Mouse (Mus musculus): ENCODE measurements around the gene Apof.

DNA sequence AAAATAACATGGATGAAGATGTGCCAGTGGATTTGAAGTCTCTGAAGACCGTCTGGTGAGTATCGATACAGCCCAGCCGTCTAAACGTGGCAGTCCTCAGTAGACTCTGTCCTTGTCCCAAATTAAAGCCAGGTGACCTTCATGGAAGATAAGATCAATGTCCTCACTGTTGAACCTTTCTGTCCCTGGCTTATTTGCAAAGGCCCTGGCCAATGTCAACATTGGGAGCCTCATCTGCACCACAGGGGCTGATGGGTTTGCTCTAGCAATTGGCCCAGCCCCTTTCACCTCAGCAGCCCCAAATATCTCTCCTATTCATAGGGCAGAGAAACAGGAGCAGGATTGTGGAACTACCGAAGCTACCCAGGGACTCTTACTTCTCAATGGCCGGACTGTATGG is at the start of gene Apof:
- TF ChIP-seq CTCF (IDR thresholded peaks at IDR 0.05; ENCODE audit: borderline replicate concordance, insufficient read depth, low read length) (no peak), POLR2A (IDR thresholded peaks at IDR 0.05; ENCODE audit: low read depth, low read length) (no peak)

Data from embryonic fibroblast, embryonic 13.5 days (primary cell).